Mouse (Mus musculus) stomach, embryonic 16.5 days (tissue): ENCODE data around the gene Fam131a. TPM values are rescaled to one million over a fixed set of nuclear protein-coding genes. Genes with fewer than 3 reads are reported as not detected.
A peak's percentile ranks its signal among the peaks of the same experiment; 100 is the strongest.

Experiments
- ATAC-seq: fragments of 200-750 bp; cut with Nextera tagmentation; 2 replicates; pipeline ENCODE4 v1.8.0; 2017; ENCODE audit warnings: moderate number of reproducible peaks, moderate TSS enrichment; ENCODE audit not compliant: insufficient read depth, low FRiP score
- H3K27ac ChIP-seq: fragments of 300-500 bp; sonication (generic); 2 replicates; pipeline ENCODE4 v1.5.1; 2014; ENCODE audit warnings: low read length
- H3K27me3 ChIP-seq: fragments of 300-500 bp; sonication (generic); 2 replicates; pipeline ENCODE4 v1.6.1; 2014; ENCODE audit warnings: low read length, control low read depth, mixed read lengths; ENCODE audit not compliant: control insufficient read depth, insufficient read depth
- H3K36me3 ChIP-seq: fragments of 300-500 bp; sonication (generic); 2 replicates; pipeline ENCODE4 v1.6.1; 2014; ENCODE audit warnings: low read length; ENCODE audit not compliant: control insufficient read depth, insufficient read depth
- H3K4me1 ChIP-seq: fragments of 300-500 bp; sonication (generic); 2 replicates; pipeline ENCODE4 v1.6.1; 2014; ENCODE audit warnings: low read length, control low read depth, mixed read lengths; ENCODE audit not compliant: control insufficient read depth, insufficient read depth
- H3K4me2 ChIP-seq: fragments of 300-500 bp; sonication (generic); 2 replicates; pipeline ENCODE4 v1.6.1; 2014; ENCODE audit warnings: low read depth, low read length, mixed read lengths
- H3K4me3 ChIP-seq: fragments of 300-500 bp; sonication (generic); replicated peaks from 2 replicates; pipeline ENCODE4 v1.5.1; 2014; ENCODE audit warnings: mild to moderate bottlenecking, low read length
- H3K9ac ChIP-seq: fragments of 300-500 bp; sonication (generic); 2 replicates; pipeline ENCODE4 v1.6.1; 2014; ENCODE audit warnings: low read length
- H3K9me3 ChIP-seq: fragments of 300-500 bp; sonication (generic); replicated peaks from 2 replicates; pipeline ENCODE4 v1.6.1; 2016; ENCODE audit warnings: low read length, control low read depth; ENCODE audit not compliant: control insufficient read depth
- WGBS: fragments of 180-500 bp; shearing (Covaris S2); extraction: QIAGEN DNeasy Blood & Tissue Kit; methylation state at CpG from one replicate; pipeline ENCODE4 v1.1.7; 2014; 5-methylcytosine and 5-hydroxymethylcytosine counted together
- polyA plus RNA-seq: library from polyadenylated mRNA; unstranded; fragments of >200 nt; fragmentation: Nextera tagmentation; extraction: Ambion mirVana; gene quantifications from 2 replicates; pipeline ENCODE4 v1.2.1, GENCODE M21; 2015

The Fam131a gene
- polyA plus RNA-seq, 1 experiment from 2014 or later, result 10.3 TPM

DNA sequence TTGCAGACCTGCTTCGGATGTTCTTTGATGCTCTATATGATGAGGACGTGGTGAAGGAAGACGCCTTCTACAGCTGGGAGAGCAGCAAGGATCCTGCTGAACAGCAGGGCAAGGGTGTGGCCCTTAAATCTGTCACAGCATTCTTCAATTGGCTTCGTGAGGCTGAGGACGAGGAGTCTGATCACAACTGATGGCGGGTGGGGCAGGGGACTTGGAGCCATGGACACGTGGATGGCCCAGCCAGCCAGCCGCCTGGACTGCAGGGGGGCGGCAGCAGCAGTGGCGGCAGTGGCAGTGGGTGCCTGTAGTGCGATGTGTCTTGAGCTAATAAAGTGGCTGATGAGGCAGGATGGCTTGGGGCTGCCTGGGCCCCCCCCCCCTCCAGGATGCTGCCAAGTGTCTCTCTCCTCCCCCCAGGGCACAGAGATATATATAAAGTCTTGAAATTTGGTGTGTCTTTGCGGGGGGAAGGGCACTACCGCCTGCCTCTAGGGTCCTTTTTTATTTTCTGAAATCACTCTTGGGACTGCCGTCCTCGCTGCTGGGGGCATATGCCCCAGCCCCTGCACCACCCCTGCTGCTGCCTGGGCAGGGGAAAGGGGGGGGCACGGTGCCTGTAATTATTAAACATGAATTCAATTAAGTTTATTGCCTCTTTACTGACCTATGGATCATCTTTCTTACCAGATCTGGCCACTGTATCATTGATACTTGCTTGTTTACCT is 638 bp upstream of the Fam131a start:
- Histone ChIP-seq H3K36me3 (peaks cover 14% of the 10 kb centered on the region), H3K27ac (no peak overlapping the region), H3K9ac (no peak overlapping the region), H3K27me3 (peaks cover 4% of the 10 kb centered on the region; the same call in 1 of the 2 replicates), H3K4me1 (peaks cover 15% of the 10 kb centered on the region), H3K4me3 (no peak overlapping the region; the same call in 1 of the 2 replicates), H3K9me3 (no peaks in the 10 kb centered on the region), H3K4me2 (peak overlapping the region; percentile 87; the same call in 1 of the 2 replicates)
- 56% methylated on average over 16 of the region's 16 CpGs for WGBS
- ATAC-seq, result no peak

DNA sequence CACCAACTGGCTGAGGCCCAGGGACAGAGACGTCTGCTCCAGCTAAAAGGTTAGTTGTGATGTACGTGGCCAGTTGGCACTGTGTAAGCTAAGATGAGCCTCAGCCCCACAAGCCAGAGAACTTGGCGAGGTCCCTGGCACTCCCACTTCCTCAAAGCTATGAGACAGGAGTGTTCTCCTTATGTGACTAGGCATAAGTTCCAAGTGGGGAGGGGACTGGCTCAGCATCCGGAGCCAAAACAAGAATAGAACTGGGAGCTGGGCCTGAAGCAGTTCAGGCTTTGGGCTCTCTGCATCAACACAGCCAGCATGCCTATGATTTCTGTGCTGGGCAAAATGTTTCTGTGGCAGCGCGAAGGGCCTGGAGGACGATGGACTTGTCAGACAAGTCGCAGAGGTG is 1.7 kb downstream of the Fam131a start:
- Histone ChIP-seq H3K27ac (peak overlapping the region; percentile 63; the same call in 1 of the 2 replicates), H3K4me2 (peak overlapping the region; percentile 60; the same call in 1 of the 2 replicates), H3K36me3 (peaks cover 9% of the 10 kb centered on the region; the same call in 1 of the 2 replicates), H3K9ac (no peak overlapping the region), H3K9me3 (no peaks in the 10 kb centered on the region), H3K27me3 (peaks cover 4% of the 10 kb centered on the region; the same call in 1 of the 2 replicates), H3K4me1 (peaks cover 15% of the 10 kb centered on the region), H3K4me3 (peak overlapping the region; percentile 41; the same call in 1 of the 2 replicates)
- ATAC-seq, result no peak
- 64% methylated on average over 8 of the region's 8 CpGs for WGBS

DNA sequence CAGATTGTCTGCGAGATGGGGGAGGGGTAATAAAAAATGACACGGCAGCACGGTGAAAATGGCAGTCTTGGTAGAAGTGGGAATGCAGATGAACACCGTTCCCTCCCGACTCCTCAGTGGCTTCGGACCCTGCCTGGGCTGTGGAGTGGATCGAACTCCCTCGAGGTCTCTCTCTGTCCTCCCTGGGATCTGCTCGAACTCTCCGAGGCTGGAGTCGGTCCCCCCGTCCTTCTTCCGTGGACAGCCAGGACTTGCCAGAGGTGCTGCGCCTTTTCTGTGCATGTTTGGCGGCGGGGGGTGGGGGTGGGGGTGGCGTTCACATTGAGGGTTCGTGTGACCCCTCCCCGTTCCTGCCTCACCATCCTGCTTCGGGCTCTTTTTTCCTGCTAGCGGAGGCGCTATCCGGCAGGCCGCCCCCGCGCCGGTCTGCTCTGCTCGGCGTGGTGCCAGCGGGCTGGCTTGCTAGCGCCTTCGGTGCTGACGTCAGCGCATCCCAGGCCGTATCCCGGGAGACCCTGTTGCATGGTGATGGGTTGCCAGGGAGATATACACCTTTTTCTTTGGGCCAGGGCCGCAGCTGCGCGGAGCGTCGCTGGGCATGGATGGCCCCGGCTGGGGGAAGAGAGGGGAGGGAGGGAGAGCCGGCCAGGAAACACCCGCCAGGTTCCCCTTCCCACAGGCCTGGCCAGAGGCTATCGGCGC is 2.7 kb downstream of the Fam131a start:
- Histone ChIP-seq H3K27ac (peak overlapping the region; percentile 63), H3K27me3 (peaks cover 4% of the 10 kb centered on the region; the same call in 1 of the 2 replicates), H3K9ac (peak overlapping the region; percentile 60), H3K4me3 (peak overlapping the region; percentile 41), H3K36me3 (0 out of 2 replicates have a peak, but pooled peaks cover 3% of the 10 kb centered on the region), H3K9me3 (no peaks in the 10 kb centered on the region), H3K4me1 (peaks cover 15% of the 10 kb centered on the region), H3K4me2 (peak overlapping the region; percentile 60)
- ATAC-seq, result peak; percentile 71
- WGBS, result 2% methylated on average over 46 of the region's 46 CpGs

DNA sequence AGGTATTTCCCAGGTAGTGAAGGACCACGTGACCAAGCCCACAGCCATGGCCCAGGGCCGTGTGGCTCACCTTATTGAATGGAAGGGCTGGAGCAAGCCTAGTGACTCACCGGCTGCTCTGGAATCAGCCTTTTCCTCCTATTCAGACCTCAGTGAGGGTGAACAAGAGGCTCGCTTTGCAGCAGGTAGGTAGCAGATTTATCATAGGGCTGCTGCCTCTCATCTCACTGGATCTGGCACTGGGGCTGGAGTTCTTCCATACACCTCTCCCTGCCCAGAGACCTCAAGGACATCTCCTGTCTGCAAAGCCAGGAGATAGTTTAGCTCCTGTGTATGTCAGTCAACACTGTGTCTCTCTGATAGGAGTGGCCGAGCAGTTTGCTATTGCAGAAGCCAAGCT is 6.2 kb downstream of the Fam131a start:
- no peak overlapping the region for H3K4me2 ChIP-seq
- no peak overlapping the region for H3K4me3 ChIP-seq
- WGBS, result 65% methylated on average over 5 of the region's 5 CpGs
- ATAC-seq, result no peak
- no peak overlapping the region for H3K27ac ChIP-seq
- H3K36me3 ChIP-seq, result no peaks in the 10 kb centered on the region
- H3K4me1 ChIP-seq, result peaks cover 17% of the 10 kb centered on the region; the same call in 1 of the 2 replicates
- no peaks in the 10 kb centered on the region for H3K9me3 ChIP-seq
- H3K9ac ChIP-seq, result no peak overlapping the region
- peaks cover 4% of the 10 kb centered on the region; the same call in 1 of the 2 replicates for H3K27me3 ChIP-seq

DNA sequence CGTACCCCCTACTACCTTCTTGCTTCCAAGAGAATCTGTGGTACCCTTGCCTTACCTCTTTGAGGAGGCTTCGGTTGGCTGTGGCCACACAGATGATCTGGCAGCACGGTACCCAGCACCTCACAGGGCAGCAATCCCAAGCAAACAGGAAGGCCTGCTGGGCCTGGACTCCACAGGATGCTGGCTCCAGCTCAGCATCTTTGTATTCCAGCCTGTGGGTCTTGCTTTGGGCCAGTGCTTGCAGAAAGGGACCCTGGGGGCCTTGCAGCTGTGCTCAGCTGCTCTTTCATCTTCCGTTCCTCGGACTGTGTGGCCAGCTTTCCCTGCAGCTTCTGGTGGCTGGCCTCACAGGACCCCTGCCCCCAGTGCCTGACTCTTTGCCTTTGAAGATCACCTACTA is 7.0 kb downstream of the Fam131a start:
- no peak overlapping the region for H3K4me3 ChIP-seq
- H3K4me1 ChIP-seq, result peaks cover 17% of the 10 kb centered on the region; the same call in 1 of the 2 replicates
- no peaks in the 10 kb centered on the region for H3K36me3 ChIP-seq
- no peak overlapping the region for H3K4me2 ChIP-seq
- no peak for ATAC-seq
- H3K27ac ChIP-seq, result no peak overlapping the region
- 56% methylated on average over 5 of the region's 5 CpGs for whole genome bisulfite sequencing
- H3K9ac ChIP-seq, result no peak overlapping the region
- H3K27me3 ChIP-seq, result peaks cover 4% of the 10 kb centered on the region; the same call in 1 of the 2 replicates
- no peaks in the 10 kb centered on the region for H3K9me3 ChIP-seq

DNA sequence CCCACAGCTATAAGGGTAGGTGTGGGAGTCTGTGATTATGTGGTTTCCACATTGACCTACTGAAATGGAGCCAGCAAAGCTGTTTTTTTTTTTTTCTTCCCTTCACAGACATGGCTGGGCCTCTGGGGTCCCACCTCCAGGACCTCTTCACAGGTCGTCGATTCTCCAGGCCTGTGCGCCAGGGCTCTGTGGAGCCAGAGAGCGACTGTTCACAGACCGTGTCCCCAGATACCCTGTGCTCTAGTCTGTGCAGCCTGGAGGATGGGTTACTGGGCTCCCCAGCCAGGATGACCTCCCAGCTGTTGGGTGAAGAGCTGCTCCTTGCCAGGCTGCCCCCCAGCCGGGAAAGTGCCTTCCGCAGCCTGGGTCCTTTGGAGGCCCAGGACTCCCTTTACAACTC is 8.3 kb downstream of the Fam131a start:
- H3K4me2 ChIP-seq, result no peak overlapping the region
- peaks cover 8% of the 10 kb centered on the region; the same call in 1 of the 2 replicates for H3K4me1 ChIP-seq
- ATAC-seq, result no peak
- 0 out of 2 replicates have a peak, but pooled peaks cover under 1% of the 10 kb centered on the region for H3K27me3 ChIP-seq
- no peaks in the 10 kb centered on the region for H3K36me3 ChIP-seq
- peak overlapping the region; percentile 53; the same call in 1 of the 2 replicates for H3K9ac ChIP-seq
- WGBS, result 54% methylated on average over 7 of the region's 7 CpGs
- no peak overlapping the region for H3K27ac ChIP-seq
- H3K9me3 ChIP-seq, result no peaks in the 10 kb centered on the region
- no peak overlapping the region for H3K4me3 ChIP-seq

DNA sequence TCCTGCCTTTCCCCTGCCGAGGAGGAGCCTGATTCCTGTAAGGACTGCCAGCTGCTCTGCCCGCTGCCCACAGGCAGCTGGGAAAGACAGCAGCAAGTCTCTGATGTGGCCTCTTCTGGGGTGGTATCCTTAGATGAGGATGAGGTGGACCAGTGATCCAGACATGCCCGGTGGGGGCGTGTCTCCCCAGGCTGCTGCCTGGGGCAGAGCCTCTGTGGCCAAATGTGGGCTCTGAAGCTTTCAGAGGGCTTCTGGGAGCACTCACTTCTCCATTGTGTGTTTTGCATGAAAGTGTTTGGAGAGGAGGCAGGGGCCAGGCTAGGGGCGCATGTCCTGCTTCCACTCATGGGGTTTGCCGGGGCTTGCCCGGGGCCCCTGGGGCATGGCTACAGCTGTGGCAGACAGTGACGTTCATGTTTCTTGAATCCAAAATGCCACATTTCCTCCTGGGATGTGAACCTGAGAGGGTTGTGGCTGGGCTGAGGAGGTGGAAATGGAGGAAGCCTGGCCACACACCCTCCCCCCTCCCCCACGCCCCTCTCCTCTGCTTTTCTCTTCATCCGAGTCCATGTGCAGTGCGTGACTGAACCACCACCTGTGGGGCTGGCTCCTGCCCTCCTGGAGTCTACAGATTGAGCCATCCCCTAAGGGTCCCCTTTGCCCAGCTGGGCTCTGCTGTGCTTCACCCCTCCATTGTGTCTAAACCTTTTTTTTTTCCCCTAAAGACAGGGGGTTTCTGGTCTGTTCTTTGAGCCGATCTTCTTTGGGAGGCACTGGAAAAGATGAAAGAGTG is 8.9 kb downstream of the Fam131a start:
- H3K9me3 ChIP-seq, result no peaks in the 10 kb centered on the region
- H3K27me3 ChIP-seq, result no peaks in the 10 kb centered on the region
- 32% methylated on average over 12 of the region's 12 CpGs for WGBS
- no peak for ATAC-seq
- no peaks in the 10 kb centered on the region for H3K36me3 ChIP-seq
- H3K4me3 ChIP-seq, result no peak overlapping the region
- H3K9ac ChIP-seq, result peak overlapping the region; percentile 53; the same call in 1 of the 2 replicates
- peaks cover 7% of the 10 kb centered on the region; the same call in 1 of the 2 replicates for H3K4me1 ChIP-seq
- no peak overlapping the region for H3K4me2 ChIP-seq
- H3K27ac ChIP-seq, result peak overlapping the region; percentile 19; the same call in 1 of the 2 replicates

DNA sequence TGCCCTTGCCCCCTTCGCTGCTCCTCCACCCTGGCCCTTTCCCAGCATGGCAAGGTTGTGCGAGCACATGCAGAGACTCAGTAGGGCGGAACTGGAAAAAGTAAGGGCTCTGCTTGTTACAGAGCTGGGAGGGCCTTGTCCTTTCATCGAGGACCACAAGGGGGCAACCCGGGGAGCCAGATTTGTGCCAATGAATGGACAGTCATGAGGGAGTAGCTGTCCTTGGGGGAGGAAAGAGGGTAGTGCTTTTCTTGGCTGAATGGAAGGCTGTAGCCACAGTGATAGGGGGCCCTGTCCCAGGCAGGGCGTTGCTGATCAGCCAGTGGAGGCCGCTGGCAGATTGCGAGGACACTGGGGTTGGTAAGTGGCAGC is 9.5 kb downstream of the Fam131a start:
- no peaks in the 10 kb centered on the region for H3K27me3 ChIP-seq
- H3K4me1 ChIP-seq, result peaks cover 7% of the 10 kb centered on the region; the same call in 1 of the 2 replicates
- H3K9me3 ChIP-seq, result no peaks in the 10 kb centered on the region
- ATAC-seq, result peak; percentile 63
- 14% methylated on average over 8 of the region's 8 CpGs for WGBS
- H3K36me3 ChIP-seq, result no peaks in the 10 kb centered on the region
- H3K4me2 ChIP-seq, result no peak overlapping the region
- peak overlapping the region; percentile 33; the same call in 1 of the 2 replicates for H3K9ac ChIP-seq
- H3K4me3 ChIP-seq, result no peak overlapping the region
- peak overlapping the region; percentile 19; the same call in 1 of the 2 replicates for H3K27ac ChIP-seq
